Mouse (Mus musculus) heart, embryonic 14.5 days (tissue): ENCODE measurements around the gene Cutc. TPM values are rescaled to one million over a fixed set of nuclear protein-coding genes. Genes with fewer than 3 reads are reported as not detected.

Experiments
- ATAC-seq: fragments of 200-750 bp; cut with Nextera tagmentation; 2 replicates; pipeline ENCODE4 v1.8.0; 2017; ENCODE audit warnings: low read depth, moderate TSS enrichment; ENCODE audit not compliant: insufficient number of reproducible peaks, insufficient read depth, low FRiP score
- H3K27ac ChIP-seq, 2 experiments: fragments of 200-500 bp in 1 of 2; fragments of 300-500 bp in 1 of 2; sonication (generic) in 1 of 2; replicated peaks in 1 of 2; 2 replicates each; pipeline ENCODE4 v1.5.1; 2012 to 2014; ENCODE audit warnings: low read depth in 2 of 2, low read length in 2 of 2, control low read depth in 1 of 2, mild to moderate bottlenecking in 1 of 2, mixed read lengths in 1 of 2; ENCODE audit not compliant: control insufficient read depth in 1 of 2, insufficient read depth in 1 of 2
- H3K27me3 ChIP-seq: fragments of 300-500 bp; sonication (generic); 2 replicates; pipeline ENCODE4 v1.6.1; 2014; ENCODE audit warnings: mild to moderate bottlenecking, low read length, control low read depth; ENCODE audit not compliant: control insufficient read depth, insufficient read depth
- H3K36me3 ChIP-seq: fragments of 300-500 bp; sonication (generic); 2 replicates; pipeline ENCODE4 v1.6.1; 2014; ENCODE audit warnings: mild to moderate bottlenecking, control low read depth, low read length, mixed read lengths; ENCODE audit not compliant: control insufficient read depth, insufficient read depth
- H3K4me1 ChIP-seq, 2 experiments: fragments of 200-500 bp in 1 of 2; fragments of 300-500 bp in 1 of 2; sonication (generic) in 1 of 2; 2 replicates each; pipeline ENCODE4 v1.6.1; 2012 to 2014; ENCODE audit warnings: low read length in 2 of 2, control low read depth in 1 of 2, mixed read lengths in 1 of 2; ENCODE audit not compliant: control insufficient read depth in 2 of 2, insufficient read depth in 2 of 2
- H3K4me2 ChIP-seq: fragments of 300-500 bp; sonication (generic); 2 replicates; pipeline ENCODE4 v1.6.1; 2014; ENCODE audit warnings: mild to moderate bottlenecking, low read length
- H3K4me3 ChIP-seq, 2 experiments: fragments of 200-500 bp in 1 of 2; fragments of 300-500 bp in 1 of 2; sonication (generic) in 1 of 2; 2 replicates each; pipeline ENCODE4 v1.5.1; 2012 to 2014; ENCODE audit warnings: low read length in 2 of 2, mild to moderate bottlenecking in 2 of 2, control low read depth in 1 of 2, low read depth in 1 of 2, moderate library complexity in 1 of 2; ENCODE audit not compliant: control insufficient read depth in 1 of 2, insufficient read depth in 1 of 2
- H3K9ac ChIP-seq: fragments of 300-500 bp; sonication (generic); 2 replicates; pipeline ENCODE4 v1.6.1; 2014; ENCODE audit warnings: mild to moderate bottlenecking, low read length
- H3K9me3 ChIP-seq: fragments of 300-500 bp; sonication (generic); 2 replicates; pipeline ENCODE4 v1.6.1; 2016; ENCODE audit warnings: low read length, control low read depth; ENCODE audit not compliant: control insufficient read depth
- WGBS: fragments of 180-500 bp; shearing (Covaris S2); extraction: QIAGEN DNeasy Blood & Tissue Kit; methylation state at CpG from one replicate; pipeline ENCODE4 v1.1.7; 2014; 5-methylcytosine and 5-hydroxymethylcytosine counted together
- polyA plus RNA-seq: library from polyadenylated mRNA; unstranded; fragments of >200 nt; fragmentation: Nextera tagmentation; extraction: Ambion mirVana; gene quantifications from 2 replicates; pipeline ENCODE4 v1.2.1, GENCODE M21; 2014

Cutc gene
- polyA plus RNA-seq, 1 experiment from 2014 or later = 9.2 TPM

- H3K27me3 ChIP-seq = no peaks in the 10 kb centered on the region
- no peak overlapping the region for H3K4me3 ChIP-seq
- peaks cover 0 to 5% of the 10 kb centered on the region in 2 experiments; a peak in 1 of 4 replicates for H3K4me1 ChIP-seq
- no peaks in the 10 kb centered on the region for H3K9me3 ChIP-seq
- no peak overlapping the region for H3K9ac ChIP-seq
- 78% methylated on average over 2 of the region's 2 CpGs for WGBS
- H3K4me2 ChIP-seq = no peak overlapping the region
- H3K36me3 ChIP-seq = peaks cover 22% of the 10 kb centered on the region
- H3K27ac ChIP-seq = no peak overlapping the region
- ATAC-seq = no peak
Observed at GRCm38 (mm10) chr19:43754237-43754636, 1.4 kb downstream of the Cutc start.

- Histone ChIP-seq H3K4me3 (no peak overlapping the region), H3K9me3 (no peaks in the 10 kb centered on the region), H3K9ac (no peak overlapping the region), H3K4me2 (no peak overlapping the region), H3K4me1 (peaks cover 0 to 5% of the 10 kb centered on the region in 2 experiments; a peak in 1 of 4 replicates), H3K27me3 (no peaks in the 10 kb centered on the region), H3K27ac (no peak overlapping the region), H3K36me3 (peaks cover 15% of the 10 kb centered on the region)
- ATAC-seq = no peak
- WGBS = 52% methylated on average over 2 of the region's 2 CpGs
Observed at GRCm38 (mm10) chr19:43754872-43755271, 2.1 kb downstream of the Cutc start.

GRCm38 (mm10) chr19:43760504-43760903, 7.7 kb downstream of the Cutc start:
- Histone ChIP-seq H3K4me3 (no peak overlapping the region), H3K27ac (no peak overlapping the region), H3K27me3 (no peaks in the 10 kb centered on the region), H3K9ac (no peak overlapping the region), H3K9me3 (no peaks in the 10 kb centered on the region), H3K4me1 (no peaks in the 10 kb centered on the region), H3K4me2 (no peak overlapping the region), H3K36me3 (no peaks in the 10 kb centered on the region)
- WGBS = 16% methylated on average over 6 of the region's 6 CpGs
- no peak for ATAC-seq

- H3K4me2 ChIP-seq = no peak overlapping the region
Observed at GRCm38 (mm10) chr19:43761543-43762256, 8.9 kb downstream of the Cutc start.

GRCm38 (mm10) chr19:43762410-43762809, 9.6 kb downstream of the Cutc start:
- WGBS = 62% methylated on average over 2 of the region's 2 CpGs
- no peak overlapping the region for H3K4me3 ChIP-seq
- no peaks in the 10 kb centered on the region for H3K36me3 ChIP-seq
- no peaks in the 10 kb centered on the region for H3K4me1 ChIP-seq
- H3K9me3 ChIP-seq = no peaks in the 10 kb centered on the region
- no peak overlapping the region for H3K4me2 ChIP-seq
- no peak overlapping the region for H3K9ac ChIP-seq
- no peak overlapping the region for H3K27ac ChIP-seq
- H3K27me3 ChIP-seq = no peaks in the 10 kb centered on the region
- no peak for ATAC-seq

More at GRCm38 (mm10) chr19:43761543-43762256, 8.9 kb downstream of the Cutc start:
- Histone ChIP-seq H3K4me1 (no peaks in the 10 kb centered on the region), H3K27me3 (no peaks in the 10 kb centered on the region), H3K4me3 (no peak overlapping the region), H3K27ac (no peak overlapping the region), H3K9me3 (no peaks in the 10 kb centered on the region), H3K9ac (no peak overlapping the region), H3K36me3 (no peaks in the 10 kb centered on the region)
- ATAC-seq = no peak

GRCm38 (mm10) chr19:43766451-43766850, 13.7 kb downstream of the Cutc start:
- no peak for ATAC-seq
- WGBS = 76% methylated on average over 5 of the region's 5 CpGs
- Histone ChIP-seq H3K27ac (no peak overlapping the region), H3K4me3 (no peak overlapping the region), H3K27me3 (no peaks in the 10 kb centered on the region), H3K4me1 (no peaks in the 10 kb centered on the region), H3K4me2 (no peak overlapping the region), H3K9me3 (no peaks in the 10 kb centered on the region), H3K36me3 (no peaks in the 10 kb centered on the region), H3K9ac (no peak overlapping the region)

GRCm38 (mm10) chr19:43767549-43768322, 14.9 kb downstream of the Cutc start:
- no peaks in the 10 kb centered on the region for H3K4me1 ChIP-seq
- no peak overlapping the region for H3K4me3 ChIP-seq
- WGBS = 80% methylated on average over 9 of the region's 9 CpGs
- no peak for ATAC-seq
- H3K36me3 ChIP-seq = no peaks in the 10 kb centered on the region
- no peak overlapping the region for H3K9ac ChIP-seq
- H3K27ac ChIP-seq = no peak overlapping the region
- H3K27me3 ChIP-seq = no peaks in the 10 kb centered on the region
- H3K9me3 ChIP-seq = no peaks in the 10 kb centered on the region
- H3K4me2 ChIP-seq = no peak overlapping the region
